Mouse (Mus musculus): ENCODE data around the gene Nmt2. TPM values are rescaled to one million over a fixed set of nuclear protein-coding genes. Genes with fewer than 3 reads are reported as not detected.

Nmt2 gene
- polyA plus RNA-seq (2015; fragmentation: Nextera tagmentation; extraction: Ambion mirVana) = 101 and 109 TPM in 2 replicates

DNA sequence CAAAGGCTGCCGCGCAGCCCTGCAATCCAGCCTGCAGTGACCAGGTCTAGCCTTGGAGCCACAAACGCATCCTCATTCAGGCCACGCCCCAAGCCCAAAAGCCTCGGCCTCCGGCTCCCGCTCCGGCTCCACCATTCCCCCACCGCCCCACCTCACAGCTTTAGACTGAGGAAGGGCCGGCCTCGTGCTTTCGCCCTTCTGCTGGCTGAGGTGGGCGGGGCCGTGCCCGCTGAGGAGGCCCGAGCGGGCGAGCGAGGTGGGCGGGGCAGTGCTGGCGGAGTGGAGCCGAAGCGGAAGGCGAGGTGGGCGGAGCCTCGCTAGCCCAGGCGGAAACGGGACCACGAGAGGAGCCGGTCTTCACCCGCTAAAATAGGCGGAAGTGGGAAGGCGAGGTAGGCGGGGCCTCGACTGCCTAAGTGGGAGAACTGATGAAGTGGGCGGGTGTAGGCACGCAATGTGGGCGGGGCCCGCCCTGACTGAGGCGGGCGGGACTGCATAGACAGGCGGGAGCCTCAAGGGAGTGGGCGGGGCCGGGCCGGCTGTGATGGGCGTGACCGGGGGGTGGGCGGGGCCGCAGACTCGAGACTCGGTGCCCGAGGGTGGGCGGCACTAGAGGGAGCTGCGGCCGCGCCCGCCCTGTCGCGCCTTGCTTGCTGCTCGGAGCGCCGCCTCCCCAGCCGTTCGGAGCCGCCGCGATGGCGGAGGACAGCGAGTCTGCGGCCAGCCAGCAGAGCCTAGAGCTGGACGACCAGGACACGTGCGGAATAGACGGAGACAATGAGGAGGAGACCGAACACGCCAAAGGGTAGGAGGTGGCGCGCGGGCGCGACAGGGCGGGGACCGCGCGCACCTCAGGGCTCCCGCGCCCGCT is at the start of gene Nmt2:
Gene Nmt2 (plus strand): TSS at position 611 of the 871 bp plus-strand sequence.
- Histone ChIP-seq H3K9ac (peak within 1 kb of the TSS; percentile 83), H3K27me3 (no peaks in the 10 kb centered on the region), H3K36me3 (no peaks in the 10 kb centered on the region), H3K4me1 (replicated peaks) (peaks cover 20% of the 10 kb centered on the region), H3K9me3 (no peaks in the 10 kb centered on the region), H3K4me3 (peak within 1 kb of the TSS; percentile 82), H3K4me2 (peak within 1 kb of the TSS; percentile 72), H3K27ac (replicated peaks) (peak within 1 kb of the TSS; percentile 94)
- ATAC-seq (ENCODE audit: low FRiP score, low read depth) = peak; percentile 98
- WGBS = under 1% methylated on average over 81 of the region's 88 CpGs

DNA sequence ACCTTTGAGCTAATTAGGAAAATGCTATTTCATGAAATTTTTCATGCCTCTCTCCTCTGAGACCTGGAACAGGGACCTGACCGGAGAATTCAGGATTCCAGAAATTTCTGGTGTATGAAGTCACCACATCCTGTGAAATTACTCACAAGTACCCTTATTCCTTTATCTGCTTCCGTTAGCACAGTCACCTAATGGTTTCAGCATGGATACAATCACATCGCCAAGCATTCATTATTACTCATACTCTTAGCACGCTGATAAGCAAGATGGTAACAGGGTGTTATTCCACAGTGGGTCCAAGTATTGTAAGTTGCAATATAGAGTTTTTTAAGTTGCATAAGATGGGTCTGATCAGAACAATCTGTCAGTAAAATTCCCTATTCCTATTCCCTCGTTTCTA is 44.8 kb upstream of the Nmt2 start:
- Histone ChIP-seq H3K4me3 (no peak overlapping the region), H3K27ac (replicated peaks) (no peak overlapping the region), H3K4me2 (no peak overlapping the region), H3K36me3 (no peaks in the 10 kb centered on the region), H3K9me3 (no peaks in the 10 kb centered on the region), H3K9ac (no peak overlapping the region), H3K4me1 (replicated peaks) (no peaks in the 10 kb centered on the region), H3K27me3 (no peaks in the 10 kb centered on the region)
- WGBS = 79% methylated on average over 5 of the region's 5 CpGs
- ATAC-seq (ENCODE audit: low FRiP score, low read depth) = no peak

GRCm38 (mm10) chr2:3244251-3244650 is 39.8 kb upstream of the Nmt2 start:
- Histone ChIP-seq H3K9ac (no peak overlapping the region), H3K4me2 (no peak overlapping the region), H3K4me1 (replicated peaks) (no peaks in the 10 kb centered on the region), H3K36me3 (no peaks in the 10 kb centered on the region), H3K4me3 (no peak overlapping the region), H3K27ac (replicated peaks) (no peak overlapping the region), H3K27me3 (no peaks in the 10 kb centered on the region), H3K9me3 (no peaks in the 10 kb centered on the region)
- no peak for ATAC-seq (ENCODE audit: low FRiP score, low read depth)
- WGBS = 76% methylated on average over 3 of the region's 3 CpGs

DNA sequence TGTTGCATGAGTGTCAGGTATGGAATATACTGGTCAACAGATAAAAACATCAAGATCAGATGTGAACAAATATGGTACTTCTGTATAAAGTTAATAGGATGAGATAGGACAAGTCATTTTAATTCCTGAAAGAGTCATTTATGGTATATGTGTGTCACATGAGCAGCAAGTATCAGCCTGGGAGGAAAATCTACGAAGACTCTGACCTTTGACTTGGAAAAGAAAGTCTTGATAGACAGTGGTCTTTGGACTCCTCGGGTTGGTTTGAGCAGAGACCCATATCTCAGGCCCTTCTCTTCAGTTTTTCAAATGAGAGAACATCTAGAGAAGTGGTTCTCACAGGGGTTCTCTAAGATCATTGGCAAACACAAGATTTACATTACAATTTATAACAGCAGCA is 32.7 kb upstream of the Nmt2 start:
- Histone ChIP-seq H3K9ac (no peak overlapping the region), H3K4me3 (no peak overlapping the region), H3K27me3 (no peaks in the 10 kb centered on the region), H3K4me1 (replicated peaks) (no peaks in the 10 kb centered on the region), H3K4me2 (no peak overlapping the region), H3K9me3 (no peaks in the 10 kb centered on the region), H3K27ac (replicated peaks) (no peak overlapping the region), H3K36me3 (no peaks in the 10 kb centered on the region)
- 84% methylated on average over 2 of the region's 2 CpGs for WGBS
- no peak for ATAC-seq (ENCODE audit: low FRiP score, low read depth)

DNA sequence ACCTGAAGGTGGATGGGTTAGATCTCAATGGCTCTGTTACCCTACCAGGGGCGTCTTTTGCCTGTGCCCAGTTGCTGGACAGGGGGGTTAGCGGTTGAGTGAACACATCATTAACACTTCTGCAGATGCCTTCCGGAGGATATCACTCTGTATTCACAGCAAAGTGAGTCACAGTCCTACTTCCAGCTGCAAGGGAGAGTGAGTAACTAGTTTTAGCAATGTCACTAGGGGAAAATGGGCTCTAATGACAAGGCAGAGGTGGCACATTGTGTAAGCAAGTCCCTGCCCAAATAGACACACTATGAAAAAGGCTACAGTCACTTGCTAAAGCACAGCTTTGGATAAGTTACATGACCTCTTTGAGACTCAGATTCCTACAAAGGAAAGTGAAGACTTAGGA is 17.5 kb upstream of the Nmt2 start:
- no peak for ATAC-seq (ENCODE audit: low FRiP score, low read depth)
- WGBS = 82% methylated on average over 3 of the region's 3 CpGs

DNA sequence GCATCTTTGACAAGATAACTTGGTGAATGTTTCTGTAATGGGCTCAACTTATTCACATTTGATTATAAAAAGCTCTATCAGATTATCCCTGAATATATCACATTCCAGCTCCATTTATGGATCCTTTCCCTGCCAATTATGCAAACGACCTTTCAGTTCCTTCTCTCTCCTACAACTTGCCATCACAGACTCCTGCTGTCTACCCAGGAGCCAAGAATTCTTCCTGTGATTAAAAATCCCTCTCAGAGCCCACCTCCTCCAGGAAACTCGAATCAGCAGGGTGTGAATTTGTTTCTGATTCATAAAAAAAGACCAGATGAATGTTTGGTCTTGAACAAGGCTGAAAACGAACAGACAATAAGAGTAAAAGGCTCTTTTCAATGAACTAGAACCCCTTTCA is 16.1 kb upstream of the Nmt2 start:
- no peaks in the 10 kb centered on the region for H3K4me1 ChIP-seq (replicated peaks)
- H3K27me3 ChIP-seq = no peaks in the 10 kb centered on the region
- H3K9ac ChIP-seq = no peak overlapping the region
- H3K9me3 ChIP-seq = no peaks in the 10 kb centered on the region
- WGBS = 26% methylated on average over 3 of the region's 3 CpGs
- ATAC-seq (ENCODE audit: low FRiP score, low read depth) = no peak
- H3K36me3 ChIP-seq = no peaks in the 10 kb centered on the region
- H3K4me3 ChIP-seq = no peak overlapping the region
- H3K4me2 ChIP-seq = no peak overlapping the region
- no peak overlapping the region for H3K27ac ChIP-seq (replicated peaks)

More for the DNA sequence above, 17.5 kb upstream of the Nmt2 start:
- Histone ChIP-seq H3K9me3 (no peaks in the 10 kb centered on the region), H3K27me3 (no peaks in the 10 kb centered on the region), H3K4me3 (no peak overlapping the region), H3K9ac (no peak overlapping the region), H3K36me3 (no peaks in the 10 kb centered on the region), H3K4me2 (no peak overlapping the region), H3K27ac (replicated peaks) (no peak overlapping the region), H3K4me1 (replicated peaks) (no peaks in the 10 kb centered on the region)

- Histone ChIP-seq H3K9ac (no peak overlapping the region), H3K9me3 (no peaks in the 10 kb centered on the region), H3K27ac (replicated peaks) (no peak overlapping the region), H3K4me1 (replicated peaks) (no peaks in the 10 kb centered on the region), H3K27me3 (no peaks in the 10 kb centered on the region), H3K4me3 (no peak overlapping the region), H3K4me2 (no peak overlapping the region), H3K36me3 (no peaks in the 10 kb centered on the region)
- ATAC-seq (ENCODE audit: low FRiP score, low read depth) = no peak
- WGBS = 85% methylated on average over 2 of the region's 2 CpGs
Observed at GRCm38 (mm10) chr2:3273349-3273748, 10.7 kb upstream of the Nmt2 start.

- H3K4me1 ChIP-seq (replicated peaks) = no peaks in the 10 kb centered on the region
- no peaks in the 10 kb centered on the region for H3K27me3 ChIP-seq
- ATAC-seq (ENCODE audit: low FRiP score, low read depth) = no peak
- WGBS = 67% methylated on average over 2 of the region's 2 CpGs
- no peaks in the 10 kb centered on the region for H3K9me3 ChIP-seq
- no peak overlapping the region for H3K9ac ChIP-seq
- H3K36me3 ChIP-seq = no peaks in the 10 kb centered on the region
- H3K4me3 ChIP-seq = no peak overlapping the region
- no peak overlapping the region for H3K4me2 ChIP-seq
- no peak overlapping the region for H3K27ac ChIP-seq (replicated peaks)
Observed at GRCm38 (mm10) chr2:3276106-3276505, 7.9 kb upstream of the Nmt2 start.

- no peaks in the 10 kb centered on the region for H3K9me3 ChIP-seq
- peaks cover under 1% of the 10 kb centered on the region; the same call in 1 of the 2 replicates for H3K4me1 ChIP-seq (replicated peaks)
- ATAC-seq (ENCODE audit: low FRiP score, low read depth) = no peak
- H3K4me3 ChIP-seq = no peak overlapping the region
- H3K9ac ChIP-seq = no peak overlapping the region
- H3K27ac ChIP-seq (replicated peaks) = no peak overlapping the region
- H3K27me3 ChIP-seq = no peaks in the 10 kb centered on the region
- H3K36me3 ChIP-seq = no peaks in the 10 kb centered on the region
- H3K4me2 ChIP-seq = no peak overlapping the region
- 87% methylated on average over 7 of the region's 7 CpGs for WGBS
Observed at GRCm38 (mm10) chr2:3277502-3277901, 6.5 kb upstream of the Nmt2 start.

DNA sequence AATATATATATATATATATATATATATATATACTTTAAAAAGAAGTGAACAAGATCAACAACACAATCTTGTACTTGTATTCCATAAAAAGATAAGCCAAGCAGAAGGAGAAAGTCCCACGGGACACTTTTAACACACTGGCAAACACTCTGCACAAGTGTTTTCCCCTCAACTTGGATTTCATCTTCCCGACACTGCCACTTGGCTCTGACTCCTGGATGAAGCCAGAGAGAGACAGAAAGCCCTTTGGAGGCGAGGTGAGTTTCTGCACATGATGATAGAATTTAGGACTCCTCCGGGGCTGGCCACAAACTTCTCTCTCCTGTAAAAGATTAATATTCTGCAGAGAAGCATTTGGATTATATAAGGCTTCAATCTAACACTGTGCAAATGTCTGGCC is 2.7 kb upstream of the Nmt2 start:
- H3K4me2 ChIP-seq = no peak overlapping the region
- WGBS = 88% methylated on average over 4 of the region's 4 CpGs
- H3K36me3 ChIP-seq = no peaks in the 10 kb centered on the region
- peaks cover 17% of the 10 kb centered on the region for H3K4me1 ChIP-seq (replicated peaks)
- no peaks in the 10 kb centered on the region for H3K9me3 ChIP-seq
- H3K27ac ChIP-seq (replicated peaks) = no peak overlapping the region
- no peaks in the 10 kb centered on the region for H3K27me3 ChIP-seq
- no peak overlapping the region for H3K9ac ChIP-seq
- no peak for ATAC-seq (ENCODE audit: low FRiP score, low read depth)
- no peak overlapping the region for H3K4me3 ChIP-seq

GRCm38 (mm10) chr2:3282866-3283601 is 978 bp upstream of the Nmt2 start:
- H3K4me1 ChIP-seq (replicated peaks) = peaks cover 20% of the 10 kb centered on the region
- peak overlapping the region; percentile 82 for H3K4me3 ChIP-seq
- H3K9me3 ChIP-seq = no peaks in the 10 kb centered on the region
- H3K9ac ChIP-seq = peak overlapping the region; percentile 55
- WGBS = 10% methylated on average over 12 of the region's 12 CpGs
- no peaks in the 10 kb centered on the region for H3K36me3 ChIP-seq
- peak overlapping the region; percentile 56 for H3K4me2 ChIP-seq
- H3K27me3 ChIP-seq = no peaks in the 10 kb centered on the region
- H3K27ac ChIP-seq (replicated peaks) = peak overlapping the region; percentile 90
- no peak for ATAC-seq (ENCODE audit: low FRiP score, low read depth)

GRCm38 (mm10) chr2:3284473-3285180 is 615 bp downstream of the Nmt2 start:
- Histone ChIP-seq H3K27me3 (no peaks in the 10 kb centered on the region), H3K4me3 (peak overlapping the region; percentile 82), H3K9me3 (no peaks in the 10 kb centered on the region), H3K9ac (peak overlapping the region; percentile 83), H3K4me1 (replicated peaks) (peaks cover 20% of the 10 kb centered on the region), H3K4me2 (peak overlapping the region; percentile 72), H3K36me3 (no peaks in the 10 kb centered on the region), H3K27ac (replicated peaks) (peak overlapping the region; percentile 94)
- ATAC-seq (ENCODE audit: low FRiP score, low read depth) = peak; percentile 0; the same call in 1 of the 2 replicates
- WGBS = under 1% methylated on average over 56 of the region's 60 CpGs

Data from hindbrain, embryonic 15.5 days (tissue).